Mouse (Mus musculus) intestine, embryonic 14.5 days (tissue): Measurements from ENCODE around the gene Kmt2d. TPM values are rescaled to one million over a fixed set of nuclear protein-coding genes. Genes with fewer than 3 reads are reported as not detected.
A peak's percentile ranks its signal among the peaks of the same experiment; 100 is the strongest.

Experiments
- ATAC-seq: fragments of 200-750 bp; cut with Nextera tagmentation; replicated peaks from 2 replicates; pipeline ENCODE4 v1.8.0; 2017; ENCODE audit warnings: low read depth, moderate number of reproducible peaks, moderate TSS enrichment, moderate library complexity; ENCODE audit not compliant: low FRiP score, low TSS enrichment
- DNase-seq: peaks from one replicate; pipeline ENCODE4 v3.0.0-alpha.2; 2018; ENCODE audit warnings: low spot score
- H3K27ac ChIP-seq: fragments of 300-500 bp; sonication (generic); 2 replicates; pipeline ENCODE4 v1.5.1; 2014; ENCODE audit warnings: low read depth, mild to moderate bottlenecking, control low read depth
- H3K27me3 ChIP-seq: fragments of 300-500 bp; sonication (generic); replicated peaks from 2 replicates; pipeline ENCODE4 v1.6.1; 2014; ENCODE audit warnings: low read length, control low read depth; ENCODE audit not compliant: control insufficient read depth, insufficient read depth
- H3K36me3 ChIP-seq: fragments of 300-500 bp; sonication (generic); 2 replicates; pipeline ENCODE4 v1.6.1; 2014; ENCODE audit warnings: low read length, control low read depth; ENCODE audit not compliant: control insufficient read depth, insufficient read depth
- H3K4me1 ChIP-seq: fragments of 300-500 bp; sonication (generic); replicated peaks from 2 replicates; pipeline ENCODE4 v1.6.1; 2014; ENCODE audit warnings: low read length, control low read depth, mixed read lengths; ENCODE audit not compliant: control insufficient read depth, insufficient read depth
- H3K4me2 ChIP-seq: fragments of 300-500 bp; sonication (generic); 2 replicates; pipeline ENCODE4 v1.6.1; 2014; ENCODE audit warnings: low read length
- H3K4me3 ChIP-seq: fragments of 300-500 bp; sonication (generic); 2 replicates; pipeline ENCODE4 v1.5.1; 2014; ENCODE audit warnings: low read depth, low read length, control low read depth, mixed read lengths
- H3K9ac ChIP-seq: fragments of 300-500 bp; sonication (generic); 2 replicates; pipeline ENCODE4 v1.6.1; 2014; ENCODE audit warnings: mild to moderate bottlenecking, low read length
- H3K9me3 ChIP-seq: fragments of 300-500 bp; sonication (generic); 2 replicates; pipeline ENCODE4 v1.6.1; 2016; ENCODE audit warnings: low read length, control low read depth; ENCODE audit not compliant: control insufficient read depth
- WGBS: fragments of 180-500 bp; shearing (Covaris S2); extraction: QIAGEN DNeasy Blood & Tissue Kit; methylation state at CpG from one replicate; pipeline ENCODE4 v1.1.7; 2014; 5-methylcytosine and 5-hydroxymethylcytosine counted together
- polyA plus RNA-seq: library from polyadenylated mRNA; unstranded; fragments of >200 nt; fragmentation: Nextera tagmentation; extraction: Ambion mirVana; gene quantifications from 2 replicates; pipeline ENCODE4 v1.2.1, GENCODE M21; 2014

Kmt2d gene
- polyA plus RNA-seq, 1 experiment from 2014 or later, result 16.2 TPM

DNA sequence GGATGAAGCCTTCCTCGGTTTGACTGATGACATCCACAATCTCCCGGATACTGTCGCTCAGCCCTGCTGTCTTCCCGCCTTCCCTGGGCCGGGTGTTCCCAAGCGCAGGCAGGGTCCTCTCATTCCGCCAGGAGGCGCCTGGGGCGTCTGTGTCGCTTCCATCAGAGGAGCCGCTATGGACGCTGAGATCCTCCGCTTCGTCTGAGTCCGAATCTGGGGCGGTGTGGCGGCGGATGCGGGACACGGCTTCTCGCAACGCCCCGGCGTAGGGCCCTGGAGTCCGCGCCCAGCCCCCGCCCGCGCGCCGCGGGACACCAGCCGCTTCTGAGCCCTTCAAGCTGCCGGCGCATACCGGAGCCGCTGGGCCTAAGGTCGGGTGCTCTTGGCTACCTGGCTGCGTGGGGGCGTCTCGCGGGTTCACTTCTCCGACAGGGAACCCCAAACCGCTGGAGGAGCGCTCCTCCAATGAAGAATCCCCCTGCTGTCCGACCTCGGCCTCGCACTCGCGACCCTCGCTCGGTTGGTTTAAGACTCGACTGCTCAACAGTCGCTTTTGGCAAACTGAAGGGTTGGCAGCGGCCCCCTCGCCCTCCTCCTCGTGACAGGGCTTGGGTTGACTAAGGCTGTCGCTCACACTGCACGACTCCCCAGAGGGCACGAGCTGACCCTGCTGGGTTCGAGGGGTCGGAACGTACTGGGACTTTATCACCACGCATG is 65.5 kb downstream of the Kmt2d start:
- 1% methylated on average over 64 of the region's 64 CpGs for WGBS
- H3K9me3 ChIP-seq, result no peaks in the 10 kb centered on the region
- peaks cover 96% of the 10 kb centered on the region for H3K27me3 ChIP-seq
- peak; percentile 85 for DNase-seq
- peak overlapping the region; percentile 38 for H3K4me3 ChIP-seq
- H3K36me3 ChIP-seq, result no peaks in the 10 kb centered on the region
- peak overlapping the region; percentile 23; the same call in 1 of the 2 replicates for H3K9ac ChIP-seq
- ATAC-seq, result peak; percentile 14; the same call in 1 of the 2 replicates
- H3K4me2 ChIP-seq, result peak overlapping the region; percentile 74
- peaks cover 15% of the 10 kb centered on the region for H3K4me1 ChIP-seq
- no peak overlapping the region for H3K27ac ChIP-seq

DNA sequence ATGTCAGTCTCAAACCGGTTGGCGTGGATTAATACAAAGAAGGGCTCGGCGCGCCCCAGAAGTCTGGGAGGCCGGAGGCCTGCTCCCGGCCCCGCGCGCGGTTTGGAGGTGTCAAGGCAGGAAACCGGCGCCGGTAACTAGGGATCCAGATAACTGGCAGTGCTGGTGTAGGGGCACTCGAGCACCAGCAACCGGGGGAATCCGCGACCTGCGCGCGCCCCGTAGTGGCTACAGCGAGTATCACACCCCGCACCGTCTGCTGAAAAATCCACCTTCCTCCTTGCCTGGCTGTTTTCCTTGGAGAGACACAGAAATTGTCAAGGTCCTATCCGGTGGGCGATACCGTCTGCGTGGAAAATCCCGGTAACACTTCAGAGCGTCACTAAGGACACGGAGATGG is 67.0 kb downstream of the Kmt2d start:
- H3K27me3 ChIP-seq, result peaks cover 99% of the 10 kb centered on the region
- no peaks in the 10 kb centered on the region for H3K36me3 ChIP-seq
- WGBS, result 2% methylated on average over 32 of the region's 32 CpGs
- peak; percentile 96 for DNase-seq
- ATAC-seq, result no peak
- H3K4me1 ChIP-seq, result peaks cover 15% of the 10 kb centered on the region
- H3K9me3 ChIP-seq, result no peaks in the 10 kb centered on the region
- no peak overlapping the region for H3K9ac ChIP-seq
- H3K4me2 ChIP-seq, result peak overlapping the region; percentile 23; the same call in 1 of the 2 replicates
- H3K27ac ChIP-seq, result no peak overlapping the region
- 0 out of 2 replicates have a peak overlapping the region, but pooled peaks have one; percentile 10 for H3K4me3 ChIP-seq

GRCm38 (mm10) chr15:98802926-98803325 is 68.1 kb downstream of the Kmt2d start:
- Histone ChIP-seq H3K36me3 (no peaks in the 10 kb centered on the region), H3K4me1 (peaks cover 10% of the 10 kb centered on the region), H3K27ac (no peak overlapping the region), H3K4me2 (no peak overlapping the region), H3K27me3 (peaks cover 99% of the 10 kb centered on the region), H3K9ac (no peak overlapping the region), H3K9me3 (no peaks in the 10 kb centered on the region), H3K4me3 (no peak overlapping the region)
- ATAC-seq (no peak), DNase-seq (no peak)
- 4% methylated on average over 8 of the region's 8 CpGs for WGBS

DNA sequence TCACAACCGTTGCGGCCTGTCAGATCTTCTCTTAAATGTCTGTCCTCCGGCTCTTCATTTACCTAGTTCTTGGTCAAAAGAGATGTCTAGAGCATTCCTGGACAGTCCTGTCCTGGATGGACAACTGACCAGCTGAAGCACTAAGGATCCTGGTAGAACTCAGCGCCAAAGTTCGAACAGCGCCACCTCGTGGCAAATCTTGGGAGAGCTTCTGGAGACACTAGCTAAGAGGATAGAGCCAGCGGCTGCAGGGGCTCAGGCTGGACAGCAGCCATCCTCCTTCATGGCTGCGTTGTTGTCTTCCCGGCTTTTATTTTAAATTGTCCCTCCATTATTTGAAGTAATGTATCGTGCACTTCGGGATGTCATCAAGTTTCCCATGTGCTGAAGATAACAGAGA is 71.6 kb downstream of the Kmt2d start:
- Histone ChIP-seq H3K4me2 (no peak overlapping the region), H3K4me3 (no peak overlapping the region), H3K27me3 (peaks cover 99% of the 10 kb centered on the region), H3K36me3 (no peaks in the 10 kb centered on the region), H3K4me1 (0 out of 2 replicates have a peak, but pooled peaks cover 4% of the 10 kb centered on the region), H3K27ac (no peak overlapping the region), H3K9ac (no peak overlapping the region), H3K9me3 (no peaks in the 10 kb centered on the region)
- WGBS, result 13% methylated on average over 12 of the region's 12 CpGs
- DNase-seq (peak; percentile 96), ATAC-seq (no peak)

GRCm38 (mm10) chr15:98798903-98799302 is 72.1 kb downstream of the Kmt2d start:
- Histone ChIP-seq H3K9me3 (no peaks in the 10 kb centered on the region), H3K4me3 (no peak overlapping the region), H3K9ac (no peak overlapping the region), H3K36me3 (no peaks in the 10 kb centered on the region), H3K4me2 (no peak overlapping the region), H3K27ac (no peak overlapping the region), H3K27me3 (peaks cover 99% of the 10 kb centered on the region), H3K4me1 (0 out of 2 replicates have a peak, but pooled peaks cover 4% of the 10 kb centered on the region)
- WGBS, result 47% methylated on average over 3 of the region's 3 CpGs
- DNase-seq (no peak), ATAC-seq (no peak)

DNA sequence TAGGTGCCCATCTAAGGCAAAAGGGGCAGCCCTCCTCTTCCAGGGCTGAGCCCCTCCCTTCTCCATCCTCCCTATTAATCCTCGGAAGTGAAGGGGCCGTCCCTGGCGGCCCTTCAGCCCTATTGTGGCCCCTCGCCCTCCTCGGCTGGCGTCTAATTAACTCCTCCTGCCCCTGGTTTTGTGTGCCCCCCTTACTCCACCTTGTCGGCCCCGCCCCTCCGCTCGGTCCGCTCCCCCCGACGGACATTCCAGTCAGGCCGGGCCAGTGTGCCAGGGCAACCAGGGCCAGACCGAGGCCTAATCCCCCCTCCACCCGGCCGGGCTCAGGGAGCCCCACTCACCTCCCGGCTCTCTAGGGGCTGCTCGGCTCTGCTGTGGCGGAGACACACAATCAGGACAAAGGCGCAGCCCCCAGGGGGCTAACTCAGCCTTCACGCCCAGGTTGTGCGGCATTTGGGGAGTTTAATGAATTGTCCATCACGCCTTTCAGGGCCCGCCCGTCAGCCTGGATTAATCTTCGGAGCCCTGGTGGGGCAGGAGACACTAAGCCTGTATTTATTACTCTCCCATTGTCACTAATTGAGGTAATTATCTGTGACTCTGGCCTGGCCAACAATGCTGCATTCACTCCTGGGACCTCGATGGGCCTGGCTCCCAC is 73.0 kb downstream of the Kmt2d start:
- H3K4me2 ChIP-seq, result no peak overlapping the region

DNA sequence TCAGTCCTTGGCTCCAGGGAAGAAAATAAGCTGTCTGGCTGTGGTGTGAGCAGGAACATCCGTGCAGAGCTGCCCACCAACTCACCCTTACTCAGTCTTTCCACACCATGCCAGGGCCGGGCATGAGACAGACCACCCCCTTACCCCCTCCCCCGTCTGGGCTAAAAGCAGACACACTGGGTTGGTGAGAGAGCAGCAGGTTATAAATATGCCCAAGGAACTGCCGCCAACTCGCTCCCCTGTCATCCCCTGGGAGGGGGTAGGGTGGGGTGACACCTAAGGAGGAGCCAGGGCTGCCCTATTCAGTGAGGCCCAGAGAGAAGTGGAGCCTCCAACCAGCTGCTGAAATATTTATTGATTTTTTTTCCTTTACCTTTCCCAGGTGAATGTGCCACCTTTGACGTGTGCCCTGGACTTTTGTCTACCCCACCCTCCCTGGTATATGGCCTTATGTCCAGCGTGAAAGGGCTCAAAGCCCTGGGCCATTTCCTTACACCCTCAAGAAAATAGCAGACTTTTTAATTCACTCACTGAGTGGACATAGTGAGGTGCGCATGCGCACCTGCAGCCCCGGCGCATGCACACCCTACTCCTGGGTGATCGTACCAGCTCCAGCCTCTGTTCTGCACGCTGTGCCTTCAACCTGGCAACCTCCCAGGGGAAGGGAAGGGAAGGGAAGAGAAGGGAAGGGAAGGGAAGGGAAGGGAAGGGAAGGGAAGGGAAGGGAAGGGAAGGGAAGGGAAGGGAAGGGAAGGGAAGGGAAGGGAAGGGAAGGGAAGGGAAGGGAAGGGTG is 74.0 kb downstream of the Kmt2d start:
- H3K27me3 ChIP-seq, result peaks cover 99% of the 10 kb centered on the region
- no peaks in the 10 kb centered on the region for H3K36me3 ChIP-seq
- ATAC-seq (no peak), DNase-seq (no peak)
- WGBS, result 6% methylated on average over 13 of the region's 13 CpGs
- 0 out of 2 replicates have a peak, but pooled peaks cover 9% of the 10 kb centered on the region for H3K4me1 ChIP-seq
- no peaks in the 10 kb centered on the region for H3K9me3 ChIP-seq
- no peak overlapping the region for H3K9ac ChIP-seq
- no peak overlapping the region for H3K27ac ChIP-seq
- H3K4me3 ChIP-seq, result no peak overlapping the region
- H3K4me2 ChIP-seq, result no peak overlapping the region

More for the DNA sequence above, 73.0 kb downstream of the Kmt2d start:
- DNase-seq (no peak), ATAC-seq (no peak)
- no peaks in the 10 kb centered on the region for H3K9me3 ChIP-seq
- H3K27ac ChIP-seq, result no peak overlapping the region
- no peak overlapping the region for H3K9ac ChIP-seq
- H3K36me3 ChIP-seq, result no peaks in the 10 kb centered on the region
- 4% methylated on average over 28 of the region's 28 CpGs for WGBS
- H3K4me3 ChIP-seq, result no peak overlapping the region
- peaks cover 99% of the 10 kb centered on the region for H3K27me3 ChIP-seq
- 0 out of 2 replicates have a peak, but pooled peaks cover 4% of the 10 kb centered on the region for H3K4me1 ChIP-seq

DNA sequence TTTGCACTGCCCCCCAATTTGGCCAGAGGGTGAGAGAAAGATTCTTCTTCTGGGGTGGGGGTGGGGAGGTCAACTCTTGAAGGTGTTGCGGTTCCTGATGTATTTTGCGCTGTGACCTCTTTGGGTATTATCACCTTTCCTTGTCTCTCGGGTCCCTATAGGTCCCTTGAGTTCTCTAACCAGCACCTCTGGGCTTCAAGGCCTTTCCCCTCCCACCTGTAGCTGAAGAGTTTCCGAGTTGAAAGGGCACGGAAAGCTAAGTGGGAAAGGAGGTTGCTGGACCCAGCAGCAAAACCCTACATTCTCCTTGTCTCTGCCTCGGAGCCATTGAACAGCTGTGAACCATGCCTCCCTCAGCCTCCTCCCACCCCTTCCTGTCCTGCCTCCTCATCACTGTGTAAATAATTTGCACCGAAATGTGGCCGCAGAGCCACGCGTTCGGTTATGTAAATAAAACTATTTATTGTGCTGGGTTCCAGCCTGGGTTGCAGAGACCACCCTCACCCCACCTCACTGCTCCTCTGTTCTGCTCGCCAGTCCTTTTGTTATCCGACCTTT is 77.8 kb downstream of the Kmt2d start:
- DNase-seq, result no peak
- 3% methylated on average over 13 of the region's 13 CpGs for WGBS
- peaks cover 14% of the 10 kb centered on the region for H3K4me1 ChIP-seq

More for the DNA sequence above, 77.8 kb downstream of the Kmt2d start:
- Histone ChIP-seq H3K36me3 (no peaks in the 10 kb centered on the region), H3K9me3 (no peaks in the 10 kb centered on the region), H3K9ac (no peak overlapping the region), H3K27ac (no peak overlapping the region), H3K4me3 (no peak overlapping the region), H3K4me2 (no peak overlapping the region; the same call in 1 of the 2 replicates), H3K27me3 (peaks cover 99% of the 10 kb centered on the region)
- ATAC-seq, result no peak
